Mouse (Mus musculus): ENCODE measurements at regions not wholly inside any gene's neighbourhood (a gene's known extent, or its start where the extent isn't known, plus 50 kb on each side); places are given as distances from the start of the nearest gene placed in this dataset.

DNA sequence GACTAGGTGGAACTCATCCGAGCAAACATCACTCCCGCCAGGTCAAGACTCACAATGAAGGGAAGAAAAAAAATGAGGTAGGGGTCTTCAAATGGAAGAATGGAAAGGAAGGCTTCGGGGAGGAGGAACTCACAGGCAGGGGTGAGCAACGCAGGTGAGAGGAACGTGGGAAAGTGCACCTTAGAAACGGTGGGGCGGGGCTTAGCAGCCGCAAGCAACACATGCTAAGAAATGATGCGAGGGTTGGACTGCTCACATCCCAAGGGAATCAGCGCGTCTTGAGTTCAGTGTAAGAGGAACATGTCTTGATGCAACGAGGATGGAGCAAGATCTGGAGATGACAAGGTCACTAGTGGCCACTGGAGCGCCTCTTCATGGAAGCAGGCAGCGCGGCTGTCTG, 560.6 kb upstream of the Gm19410 start:
- no peak overlapping the region for H3K9ac ChIP-seq (replicated peaks; ENCODE audit: low read depth, low read length)
- no peak for DNase-seq (ENCODE audit: low spot score)
- H3K27me3 ChIP-seq (ENCODE audit: control insufficient read depth, insufficient read depth, low read length) = no peaks in the 10 kb centered on the region
- H3K27ac ChIP-seq (ENCODE audit: low read depth) = no peak overlapping the region; the same call in 1 of the 2 replicates
- no peaks in the 10 kb centered on the region for H3K9me3 ChIP-seq (replicated peaks; ENCODE audit: control insufficient read depth, low read length)
- peak overlapping the region; percentile 44 for H3K4me2 ChIP-seq (ENCODE audit: low read depth, low read length)
- no peak for ATAC-seq (ENCODE audit: insufficient read depth, low read depth)
- WGBS = 53% methylated on average over 15 of the region's 15 CpGs
- H3K4me3 ChIP-seq (ENCODE audit: low read depth, low read length) = no peak overlapping the region
- H3K36me3 ChIP-seq (replicated peaks; ENCODE audit: control insufficient read depth, insufficient read depth, low read length) = no peaks in the 10 kb centered on the region
- TF ChIP-seq CTCF (IDR thresholded peaks at IDR 0.05; ENCODE audit: low read depth) = no peak
- no peak for TF ChIP-seq EP300 (IDR thresholded peaks at IDR 0.05; ENCODE audit: low read depth)
- H3K4me1 ChIP-seq (ENCODE audit: control insufficient read depth, insufficient read depth) = peaks cover 32% of the 10 kb centered on the region

- peak overlapping the region; percentile 10; the same call in 1 of the 2 replicates for H3K4me3 ChIP-seq (ENCODE audit: low read depth, low read length)
Measured at GRCm38 (mm10) chr8:35205536-35205935, 560.1 kb upstream of the Gm19410 start.

GRCm38 (mm10) chr8:35206271-35206670, 559.3 kb upstream of the Gm19410 start:
- ATAC-seq (ENCODE audit: insufficient read depth, low read depth) = peak; percentile 89

More at GRCm38 (mm10) chr8:35205536-35205935, 560.1 kb upstream of the Gm19410 start:
- no peak overlapping the region for H3K9ac ChIP-seq (replicated peaks; ENCODE audit: low read depth, low read length)
- ATAC-seq (ENCODE audit: insufficient read depth, low read depth) = peak; percentile 66
- peaks cover 32% of the 10 kb centered on the region for H3K4me1 ChIP-seq (ENCODE audit: control insufficient read depth, insufficient read depth)
- peak overlapping the region; percentile 71 for H3K27ac ChIP-seq (ENCODE audit: low read depth)
- WGBS = 13% methylated on average over 8 of the region's 8 CpGs
- peak overlapping the region; percentile 44 for H3K4me2 ChIP-seq (ENCODE audit: low read depth, low read length)
- no peaks in the 10 kb centered on the region for H3K36me3 ChIP-seq (replicated peaks; ENCODE audit: control insufficient read depth, insufficient read depth, low read length)
- peak; percentile 74 for DNase-seq (ENCODE audit: low spot score)
- H3K27me3 ChIP-seq (ENCODE audit: control insufficient read depth, insufficient read depth, low read length) = no peaks in the 10 kb centered on the region
- TF ChIP-seq CTCF (IDR thresholded peaks at IDR 0.05; ENCODE audit: low read depth) = peak; percentile 62
- no peak for TF ChIP-seq EP300 (IDR thresholded peaks at IDR 0.05; ENCODE audit: low read depth)
- H3K9me3 ChIP-seq (replicated peaks; ENCODE audit: control insufficient read depth, low read length) = no peaks in the 10 kb centered on the region

GRCm38 (mm10) chr8:35208357-35208756, 557.2 kb upstream of the Gm19410 start:
- ATAC-seq (ENCODE audit: insufficient read depth, low read depth) (no peak), DNase-seq (ENCODE audit: low spot score) (peak; percentile 37)
- Histone ChIP-seq H3K9ac (replicated peaks; ENCODE audit: low read depth, low read length) (no peak overlapping the region), H3K27me3 (ENCODE audit: control insufficient read depth, insufficient read depth, low read length) (no peaks in the 10 kb centered on the region), H3K4me1 (ENCODE audit: control insufficient read depth, insufficient read depth) (peaks cover 32% of the 10 kb centered on the region), H3K4me3 (ENCODE audit: low read depth, low read length) (no peak overlapping the region), H3K27ac (ENCODE audit: low read depth) (peak overlapping the region; percentile 46; the same call in 1 of the 2 replicates), H3K9me3 (replicated peaks; ENCODE audit: control insufficient read depth, low read length) (no peaks in the 10 kb centered on the region), H3K36me3 (replicated peaks; ENCODE audit: control insufficient read depth, insufficient read depth, low read length) (no peaks in the 10 kb centered on the region), H3K4me2 (ENCODE audit: low read depth, low read length) (no peak overlapping the region)
- WGBS = 45% methylated on average over 5 of the region's 5 CpGs
- TF ChIP-seq CTCF (IDR thresholded peaks at IDR 0.05; ENCODE audit: low read depth) (no peak), EP300 (IDR thresholded peaks at IDR 0.05; ENCODE audit: low read depth) (no peak)

More at GRCm38 (mm10) chr8:35206271-35206670, 559.3 kb upstream of the Gm19410 start:
- H3K4me2 ChIP-seq (ENCODE audit: low read depth, low read length) = peak overlapping the region; percentile 44
- H3K27me3 ChIP-seq (ENCODE audit: control insufficient read depth, insufficient read depth, low read length) = no peaks in the 10 kb centered on the region
- H3K27ac ChIP-seq (ENCODE audit: low read depth) = peak overlapping the region; percentile 71
- DNase-seq (ENCODE audit: low spot score) = peak; percentile 75
- no peak overlapping the region for H3K9ac ChIP-seq (replicated peaks; ENCODE audit: low read depth, low read length)
- H3K4me1 ChIP-seq (ENCODE audit: control insufficient read depth, insufficient read depth) = peaks cover 32% of the 10 kb centered on the region
- WGBS = 25% methylated on average over 6 of the region's 6 CpGs
- H3K9me3 ChIP-seq (replicated peaks; ENCODE audit: control insufficient read depth, low read length) = no peaks in the 10 kb centered on the region
- TF ChIP-seq EP300 (IDR thresholded peaks at IDR 0.05; ENCODE audit: low read depth) (no peak), CTCF (IDR thresholded peaks at IDR 0.05; ENCODE audit: low read depth) (no peak)
- no peak overlapping the region for H3K4me3 ChIP-seq (ENCODE audit: low read depth, low read length)
- no peaks in the 10 kb centered on the region for H3K36me3 ChIP-seq (replicated peaks; ENCODE audit: control insufficient read depth, insufficient read depth, low read length)

DNA sequence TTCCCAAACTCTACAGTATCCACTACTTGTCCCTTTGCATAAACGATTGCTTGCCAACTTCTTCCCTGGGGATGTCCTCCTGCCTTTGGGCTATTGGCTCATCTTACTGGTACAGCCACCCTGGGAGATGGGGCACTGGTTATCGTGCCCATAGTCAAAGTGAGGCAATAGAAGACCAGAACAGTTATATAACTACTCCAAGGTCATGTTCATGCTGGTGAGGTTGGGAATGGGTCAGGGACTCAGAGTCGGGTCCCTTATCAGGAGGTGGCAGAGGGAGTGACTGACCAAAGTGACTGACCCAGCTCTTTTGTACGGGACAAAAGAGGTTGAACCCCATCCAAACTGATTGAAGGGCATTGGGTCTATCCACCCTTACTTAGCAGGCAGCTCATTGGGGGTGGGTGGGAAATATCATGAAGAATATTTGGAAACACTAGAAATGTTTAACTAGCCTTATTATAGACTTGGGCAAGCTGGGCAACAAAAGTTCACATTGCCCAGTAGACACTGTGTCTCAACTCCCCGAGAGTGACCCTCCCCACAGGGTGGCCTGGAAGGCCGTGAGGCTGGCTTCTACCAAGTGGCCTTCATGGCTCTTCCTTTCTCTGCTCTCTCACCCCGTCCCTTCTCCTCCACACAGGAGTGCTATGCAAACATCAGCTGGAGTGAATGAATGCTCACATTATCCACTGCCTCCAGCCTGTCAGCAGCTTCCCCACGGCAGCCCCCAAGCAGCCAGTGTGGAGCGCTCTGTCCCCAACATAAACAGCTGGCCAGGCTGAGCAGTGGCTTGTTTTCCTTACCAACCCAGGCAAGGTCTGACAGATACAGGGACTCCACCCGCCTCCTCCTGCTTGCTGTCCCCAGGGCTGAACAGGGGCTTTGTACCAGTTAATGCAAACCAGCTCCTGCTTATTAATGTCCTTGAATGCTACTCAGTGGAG, 553.8 kb upstream of the Gm19410 start:
- 51% methylated on average over 10 of the region's 10 CpGs for WGBS
- Histone ChIP-seq H3K9ac (replicated peaks; ENCODE audit: low read depth, low read length) (no peak overlapping the region), H3K9me3 (replicated peaks; ENCODE audit: control insufficient read depth, low read length) (no peaks in the 10 kb centered on the region), H3K27me3 (ENCODE audit: control insufficient read depth, insufficient read depth, low read length) (no peaks in the 10 kb centered on the region), H3K27ac (ENCODE audit: low read depth) (no peak overlapping the region), H3K4me2 (ENCODE audit: low read depth, low read length) (no peak overlapping the region), H3K36me3 (replicated peaks; ENCODE audit: control insufficient read depth, insufficient read depth, low read length) (no peaks in the 10 kb centered on the region), H3K4me1 (ENCODE audit: control insufficient read depth, insufficient read depth) (peaks cover 14% of the 10 kb centered on the region), H3K4me3 (ENCODE audit: low read depth, low read length) (no peak overlapping the region)
- ATAC-seq (ENCODE audit: insufficient read depth, low read depth) (no peak), DNase-seq (ENCODE audit: low spot score) (no peak)
- TF ChIP-seq CTCF (IDR thresholded peaks at IDR 0.05; ENCODE audit: low read depth) (no peak), EP300 (IDR thresholded peaks at IDR 0.05; ENCODE audit: low read depth) (no peak)
